Mouse (Mus musculus) embryonic fibroblast, embryonic 13.5 days (primary cell): ENCODE results near the gene Ggcx. TPM values are rescaled to one million over a fixed set of nuclear protein-coding genes. Genes with fewer than 3 reads are reported as not detected.

Experiments
- H3K27ac ChIP-seq: 2 replicates; pipeline ENCODE4 v1.5.1; 2012; ENCODE audit warnings: low read length, control low read depth, inconsistent platforms; ENCODE audit not compliant: insufficient read depth
- H3K4me1 ChIP-seq: 2 replicates; pipeline ENCODE4 v1.6.1; 2011; ENCODE audit warnings: low read length; ENCODE audit not compliant: control insufficient read depth, insufficient read depth
- H3K4me3 ChIP-seq: 2 replicates; pipeline ENCODE4 v1.5.1; 2011; ENCODE audit warnings: mild to moderate bottlenecking, control low read depth, low read length; ENCODE audit not compliant: insufficient read depth
- CTCF ChIP-seq: IDR thresholded peaks from 2 replicates; pipeline ENCODE4 v1.5.1; 2011; ENCODE audit warnings: mild to moderate bottlenecking, control low read depth, low read length, moderate library complexity, borderline replicate concordance; ENCODE audit not compliant: insufficient read depth
- POLR2A ChIP-seq: IDR thresholded peaks from 2 replicates; pipeline ENCODE4 v1.6.1; 2011; ENCODE audit warnings: low read depth, mild to moderate bottlenecking, control low read depth, low read length, moderate library complexity
- polyA plus RNA-seq: library from polyadenylated mRNA; stranded (reverse); fragments of >200 nt; gene quantifications from 2 replicates; pipeline ENCODE4 v1.2.4, GENCODE M21; 2011; ENCODE audit warnings: low read depth; ENCODE audit not compliant: missing spikeins, insufficient read length

Gene Ggcx
- 60.6 and 67.0 TPM in 2 replicates for polyA plus RNA-seq

DNA sequence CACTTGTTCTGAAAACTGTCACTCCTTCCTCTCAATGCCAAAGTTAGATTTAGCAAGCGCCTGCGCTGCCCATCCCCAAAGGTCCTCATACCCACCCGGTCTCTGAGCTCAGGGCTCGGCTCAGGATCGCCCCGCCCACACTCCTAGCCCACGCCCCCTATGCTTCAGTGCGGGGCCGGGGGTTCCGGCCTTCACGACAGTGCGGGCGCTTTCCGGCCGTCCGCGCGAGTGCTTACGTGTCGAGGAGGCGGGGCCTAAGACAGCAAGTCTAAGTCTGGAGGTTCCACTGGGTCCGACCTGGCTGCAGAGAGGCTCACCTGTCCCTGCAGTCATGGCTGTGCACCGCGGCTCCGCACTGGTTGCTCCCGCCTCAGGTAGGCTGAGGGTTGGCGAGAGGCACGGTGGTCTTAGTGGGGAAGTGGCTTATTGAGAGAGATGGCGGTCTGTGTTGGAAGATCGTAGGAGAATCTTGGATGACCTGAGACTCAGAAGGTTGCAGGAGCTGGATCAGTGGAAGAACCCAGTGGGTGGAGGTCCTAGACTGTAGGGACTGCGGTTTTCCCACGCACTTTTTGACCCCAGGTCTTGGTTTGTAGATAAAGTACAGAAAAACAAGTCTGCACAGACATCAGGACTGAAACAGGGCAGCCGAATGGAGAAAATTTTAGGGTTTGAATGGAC lies at the start of gene Ggcx:
Ggcx (plus strand) TSS at position 233 of the 681 bp plus-strand sequence.
- Histone ChIP-seq H3K4me3 (peak within 1 kb of the TSS; percentile 98), H3K27ac (no peak within 1 kb of the TSS)
- TF ChIP-seq POLR2A (peak; percentile 93), CTCF (no peak)

DNA sequence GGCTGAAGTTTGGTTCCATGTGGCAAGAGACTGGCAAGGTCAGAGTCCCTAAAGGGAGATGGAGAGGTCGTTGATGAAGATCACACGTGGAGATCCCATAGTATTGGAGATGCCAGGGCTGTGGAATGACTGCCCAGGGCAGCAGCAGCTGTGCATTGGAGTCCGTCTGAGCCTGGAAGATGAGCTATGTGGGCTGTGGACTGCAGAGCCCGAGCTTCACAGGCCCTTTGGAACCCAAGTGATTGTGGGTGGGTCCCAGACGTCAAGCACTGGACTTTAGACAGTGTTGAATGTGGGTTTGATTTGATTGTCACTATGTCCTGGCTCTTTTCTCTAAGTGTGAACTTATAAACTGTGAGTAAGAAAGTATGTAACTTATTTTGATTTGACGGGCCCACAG lies 49.1 kb upstream of the Ggcx start:
- H3K4me3 ChIP-seq, result no peak overlapping the region
- TF ChIP-seq POLR2A (no peak), CTCF (no peak)
- H3K27ac ChIP-seq, result no peak overlapping the region
- no peaks in the 10 kb centered on the region for H3K4me1 ChIP-seq

More for the DNA sequence above, at the start of gene Ggcx:
- peaks cover 2% of the 10 kb centered on the region; the same call in 1 of the 2 replicates for H3K4me1 ChIP-seq

DNA sequence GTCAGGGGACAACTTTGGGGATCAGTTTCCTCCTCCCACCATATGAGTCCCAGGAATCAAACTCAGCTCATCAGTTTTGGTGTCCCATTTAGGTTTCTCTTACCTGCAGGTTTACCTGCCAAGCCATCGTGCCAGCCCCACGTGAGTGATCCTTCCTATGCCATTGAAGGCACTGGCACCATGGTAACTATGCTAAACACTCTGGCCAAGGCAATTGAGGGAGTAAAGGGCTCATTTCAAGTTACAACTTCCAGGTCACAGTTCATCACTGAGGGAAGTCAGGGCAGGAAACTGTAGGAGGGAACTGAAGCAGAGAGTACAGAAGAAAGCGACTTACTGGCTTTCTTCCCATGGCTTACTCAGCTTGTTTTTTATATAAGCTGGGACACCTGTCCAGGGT lies 47.8 kb upstream of the Ggcx start:
- H3K27ac ChIP-seq, result no peak overlapping the region
- peaks cover 6% of the 10 kb centered on the region; the same call in 1 of the 2 replicates for H3K4me1 ChIP-seq
- TF ChIP-seq CTCF (no peak), POLR2A (no peak)
- H3K4me3 ChIP-seq, result no peak overlapping the region

DNA sequence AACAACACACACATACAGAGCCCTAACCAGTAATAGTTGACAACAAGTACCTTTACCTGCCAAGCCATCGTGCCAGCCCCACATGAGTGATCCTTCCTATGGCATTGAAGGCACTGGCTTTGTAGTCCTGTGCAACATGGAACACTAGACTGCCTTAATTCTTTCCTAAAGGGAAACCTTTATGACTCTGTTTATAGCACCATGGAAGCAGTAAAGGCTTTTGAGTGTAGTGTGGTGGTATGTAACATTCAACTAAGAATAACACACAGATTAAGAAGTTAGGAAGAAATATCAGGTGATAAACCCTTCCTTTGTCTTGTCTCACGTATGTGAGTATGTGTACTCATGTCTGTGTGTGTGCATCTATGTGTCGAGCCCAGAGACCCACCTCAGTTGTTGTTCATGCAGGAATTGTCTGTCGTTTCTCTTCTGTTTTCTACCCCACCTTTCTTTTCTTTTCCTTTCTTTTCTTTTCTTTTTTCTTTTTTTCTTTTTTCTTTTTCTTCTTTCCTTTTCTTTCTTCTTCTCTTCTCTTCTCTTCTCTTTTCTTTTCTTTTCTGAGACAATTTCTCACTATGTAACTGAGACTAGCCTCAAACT lies 47.2 kb upstream of the Ggcx start, which contains the start of gene Rnf181:
Rnf181 (minus strand) TSS at position 113 of the 600 bp plus-strand sequence.
- no peak within 1 kb of the TSS for H3K4me3 ChIP-seq
- peaks cover 6% of the 10 kb centered on the region; the same call in 1 of the 2 replicates for H3K4me1 ChIP-seq
- no peak within 1 kb of the TSS for H3K27ac ChIP-seq
- TF ChIP-seq CTCF, result no peak
- TF ChIP-seq POLR2A, result no peak

DNA sequence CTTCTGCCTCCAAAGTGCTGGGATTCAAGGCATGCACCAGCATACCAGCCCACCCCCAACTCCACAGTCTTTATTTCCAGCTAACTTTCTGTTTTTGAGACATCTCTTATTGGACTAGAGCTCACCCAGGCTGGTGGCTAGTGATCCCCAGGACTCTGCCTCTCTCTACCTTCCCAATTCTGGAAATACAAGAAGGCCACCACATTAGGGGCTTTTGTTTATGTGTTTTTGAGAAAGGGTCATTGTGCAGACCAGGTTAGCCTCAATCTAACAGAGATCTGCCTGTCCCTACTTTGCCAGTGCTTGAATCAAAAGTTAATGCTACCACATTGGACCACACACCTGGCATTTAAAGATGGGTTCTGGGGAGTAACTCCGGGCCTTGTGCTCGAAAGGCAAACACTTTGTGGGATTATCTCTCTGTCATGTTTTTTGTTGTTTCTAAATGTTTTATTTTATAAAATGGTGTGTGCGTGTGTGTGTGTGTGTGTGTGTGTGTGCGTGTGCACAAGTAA lies 46.6 kb upstream of the Ggcx start:
- TF ChIP-seq POLR2A, result no peak
- no peak for TF ChIP-seq CTCF
- Histone ChIP-seq H3K4me1 (peaks cover 10% of the 10 kb centered on the region; the same call in 1 of the 2 replicates), H3K27ac (no peak overlapping the region), H3K4me3 (no peak overlapping the region)

DNA sequence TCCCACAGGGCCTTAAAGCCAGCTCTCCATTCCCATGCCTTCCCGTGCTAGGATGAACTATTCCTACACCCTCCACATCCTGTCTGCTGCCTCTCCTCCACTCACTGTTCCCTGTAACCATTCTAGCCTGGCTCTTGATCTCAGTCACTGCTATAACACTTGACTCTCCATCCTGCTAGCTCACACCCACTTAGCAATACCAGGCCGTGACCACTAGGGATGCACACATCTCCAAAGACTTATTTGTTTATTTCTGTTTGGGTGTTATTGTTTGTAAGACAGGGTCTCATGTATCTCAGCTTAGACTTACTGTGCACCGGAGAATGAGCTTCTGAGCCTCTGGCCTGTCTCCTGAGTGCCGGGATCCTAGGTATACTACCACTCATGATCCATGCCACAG lies 44.6 kb upstream of the Ggcx start:
- TF ChIP-seq POLR2A, result no peak
- no peak for TF ChIP-seq CTCF
- Histone ChIP-seq H3K4me3 (no peak overlapping the region), H3K27ac (peak overlapping the region; percentile 93; the same call in 1 of the 2 replicates), H3K4me1 (peaks cover 10% of the 10 kb centered on the region; the same call in 1 of the 2 replicates)

DNA sequence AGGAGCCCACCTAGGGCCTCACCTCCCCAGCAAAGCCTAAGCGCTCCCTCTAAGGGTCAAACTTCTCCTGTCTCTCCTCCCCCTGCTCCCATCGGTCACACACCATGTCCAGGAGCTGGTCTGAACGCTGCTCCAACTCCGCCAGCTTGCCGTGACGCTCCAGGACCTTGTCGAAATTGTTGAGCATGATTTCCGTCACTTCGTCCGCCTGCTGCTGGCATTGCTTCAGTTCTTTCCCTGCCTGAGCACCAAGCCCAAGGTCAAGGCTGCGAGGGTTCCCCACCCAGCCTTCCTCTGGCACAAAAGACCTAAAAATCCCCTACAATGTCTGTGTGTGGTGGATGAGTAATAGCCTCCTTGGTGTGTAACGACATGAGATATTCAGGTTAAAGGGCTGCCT lies 44.0 kb upstream of the Ggcx start:
- H3K27ac ChIP-seq, result peak overlapping the region; percentile 93
- TF ChIP-seq CTCF (no peak), POLR2A (no peak)
- peaks cover 10% of the 10 kb centered on the region; the same call in 1 of the 2 replicates for H3K4me1 ChIP-seq
- no peak overlapping the region for H3K4me3 ChIP-seq

DNA sequence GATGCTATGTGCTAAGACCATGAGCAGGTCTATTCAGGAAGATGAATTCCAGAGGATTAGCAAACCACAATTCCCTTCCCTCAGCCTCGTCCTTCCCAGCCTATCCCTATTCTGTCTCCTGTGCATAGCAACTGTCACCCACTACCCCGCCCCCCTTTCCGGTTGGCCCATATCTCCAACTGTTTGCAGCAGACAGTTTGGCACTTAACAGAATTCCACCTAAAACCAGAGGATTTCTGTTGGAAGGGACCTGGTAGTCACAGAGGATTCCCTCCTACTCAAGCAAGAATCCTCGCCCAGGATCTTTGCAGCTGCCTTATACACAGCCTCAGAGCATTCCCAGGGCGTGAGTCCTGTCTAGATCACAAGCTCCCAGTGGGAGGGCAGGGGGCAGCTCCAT lies 43.0 kb upstream of the Ggcx start:
- H3K4me1 ChIP-seq, result peaks cover 10% of the 10 kb centered on the region; the same call in 1 of the 2 replicates
- H3K4me3 ChIP-seq, result no peak overlapping the region
- no peak; the same call in 1 of the 2 replicates for TF ChIP-seq POLR2A
- TF ChIP-seq CTCF, result no peak
- peak overlapping the region; percentile 93 for H3K27ac ChIP-seq

DNA sequence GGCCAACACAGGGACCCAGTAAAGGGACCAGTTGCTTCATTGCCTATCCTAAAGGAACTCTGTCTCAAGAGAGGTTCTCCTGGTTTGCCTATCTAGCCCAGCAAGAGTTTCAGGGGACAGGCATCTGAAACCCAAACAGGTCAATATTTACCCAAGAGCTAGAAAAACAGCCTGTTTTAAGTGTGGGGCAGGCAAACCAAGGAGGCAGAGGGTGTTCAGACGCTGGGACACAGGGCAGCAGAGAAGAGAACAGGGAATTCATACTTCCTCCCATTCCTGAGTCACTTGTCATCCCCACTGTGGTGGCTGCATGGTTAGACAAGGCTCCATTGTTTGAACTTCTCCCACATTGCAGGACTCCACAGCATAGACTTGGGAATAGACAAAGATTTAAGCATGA lies 42.5 kb upstream of the Ggcx start:
- H3K4me1 ChIP-seq, result peaks cover 10% of the 10 kb centered on the region; the same call in 1 of the 2 replicates
- no peak overlapping the region for H3K4me3 ChIP-seq
- TF ChIP-seq CTCF (no peak), POLR2A (peak; percentile 22; the same call in 1 of the 2 replicates)
- peak overlapping the region; percentile 93 for H3K27ac ChIP-seq

DNA sequence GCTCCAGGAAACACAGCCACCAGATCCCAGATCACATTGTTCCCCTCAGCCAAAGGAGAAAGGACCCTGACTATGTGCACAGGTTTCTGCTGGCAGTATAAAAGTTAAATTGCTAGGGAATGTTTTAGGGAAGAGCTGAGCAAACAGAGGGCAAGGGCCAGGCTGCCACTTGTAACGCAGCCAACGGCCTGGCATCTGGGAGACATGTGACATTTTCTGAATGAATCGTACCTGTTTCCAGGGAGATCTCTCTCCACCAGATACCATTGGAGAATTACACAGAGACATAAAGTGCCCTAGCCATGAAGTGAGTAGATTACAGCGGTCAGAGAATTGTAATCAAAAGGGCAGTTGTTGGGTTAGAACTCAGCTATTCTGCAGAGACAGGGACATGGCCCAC lies 40.9 kb upstream of the Ggcx start:
- peaks cover 10% of the 10 kb centered on the region; the same call in 1 of the 2 replicates for H3K4me1 ChIP-seq
- no peak overlapping the region for H3K4me3 ChIP-seq
- H3K27ac ChIP-seq, result peak overlapping the region; percentile 29; the same call in 1 of the 2 replicates
- no peak for TF ChIP-seq POLR2A
- no peak for TF ChIP-seq CTCF
